ENCODE assay signal across 7 mouse cellular contexts in the genomic region with DNA sequence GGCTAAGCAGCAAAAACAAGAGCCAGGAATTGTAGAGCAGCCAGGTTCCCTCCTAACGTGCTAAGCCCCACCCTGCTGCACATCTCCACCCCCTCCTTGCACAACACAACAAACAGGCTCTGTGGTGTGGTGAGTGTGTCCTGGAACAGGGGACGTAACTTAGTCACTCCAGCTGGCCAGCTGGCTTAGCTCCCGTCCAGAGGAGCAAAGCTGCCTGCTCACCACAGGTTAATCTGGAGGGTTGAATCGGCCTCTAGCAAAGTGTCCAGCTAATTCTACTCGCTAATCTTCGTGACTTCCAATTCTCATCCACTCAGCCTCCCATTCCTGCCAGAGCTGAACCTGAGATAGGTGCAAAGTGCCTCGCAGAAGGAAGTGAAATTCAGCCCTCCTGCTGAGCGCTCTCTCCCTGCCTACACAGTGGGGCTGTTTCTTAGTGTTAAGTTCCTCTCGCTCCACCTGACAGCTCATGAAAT. TPM values are rescaled to one million over a fixed set of nuclear protein-coding genes. Genes with fewer than 3 reads are reported as not detected.
DNase-seq lines count a peak whose midpoint lies in the region; ATAC-seq and TF ChIP-seq lines count a peak whose summit lies in the region.

No protein-coding gene starts in this region.

- H3K9me3 ChIP-seq in lung, embryonic 14.5 days (ENCODE audit: low read depth, low read length): no peaks in the 10 kb centered on the region
- H3K9me3 ChIP-seq in stomach, embryonic 14.5 days (ENCODE audit: control insufficient read depth, low read depth, low read length): no peaks in the 10 kb centered on the region

- peak overlapping the region; percentile 83 for H3K4me3 ChIP-seq in lung, embryonic 14.5 days (ENCODE audit: low read depth, low read length)
- peak overlapping the region; percentile 91; the same call in 1 of the 2 replicates for H3K4me3 ChIP-seq in stomach, embryonic 14.5 days (ENCODE audit: low read depth, low read length)

- peaks cover 56% of the 10 kb centered on the region for H3K4me1 ChIP-seq in lung, embryonic 14.5 days (ENCODE audit: insufficient read depth)
- H3K4me1 ChIP-seq in stomach, embryonic 14.5 days (ENCODE audit: control insufficient read depth, insufficient read depth, low read length): peaks cover 52% of the 10 kb centered on the region

- H3K27ac ChIP-seq in lung, embryonic 14.5 days (ENCODE audit: low read depth): peak overlapping the region; percentile 31; the same call in 1 of the 2 replicates
- H3K27ac ChIP-seq in stomach, embryonic 14.5 days (ENCODE audit: low read length): peak overlapping the region; percentile 46; the same call in 1 of the 2 replicates

- peak; percentile 68 to 69 for DNase-seq in B cell, adult 2 months
- DNase-seq in NIH3T3 (ENCODE audit: low read depth): peak; percentile 91
- DNase-seq in gastrocnemius, postnatal 36 days: peak; percentile 36 to 49
- DNase-seq in kidney, adult 11 months: peak; percentile 69
- DNase-seq in lung, embryonic 14.5 days: peak; percentile 41

- ATAC-seq in lung, embryonic 14.5 days (ENCODE audit: insufficient read depth): no peak
- no peak for ATAC-seq in stomach, embryonic 14.5 days (ENCODE audit: insufficient number of reproducible peaks, insufficient read depth, low FRiP score, low read depth)
- ATAC-seq in frontal cortex, adult (ENCODE audit: low TSS enrichment): no peak

- peak overlapping the region; percentile 94 for H3K4me2 ChIP-seq in lung, embryonic 14.5 days
- peak overlapping the region; percentile 95; the same call in 1 of the 2 replicates for H3K4me2 ChIP-seq in stomach, embryonic 14.5 days (replicated peaks; ENCODE audit: low read depth, low read length)

- no peaks in the 10 kb centered on the region for H3K36me3 ChIP-seq in lung, embryonic 14.5 days (ENCODE audit: insufficient read depth)
- H3K36me3 ChIP-seq in stomach, embryonic 14.5 days (ENCODE audit: control insufficient read depth, insufficient read depth, low read length): no peaks in the 10 kb centered on the region

- intact Hi-C loops in gastrocnemius, postnatal 36 days (cut with DNase I): loop anchor here (5.0 kb wide), 2 partner anchors 35 to 60 kb away; no protein-coding TSS in a partner anchor

- TF ChIP-seq CTCF in lung, embryonic 14.5 days (IDR thresholded peaks at IDR 0.05; ENCODE audit: low read depth): no peak

- peak overlapping the region; percentile 1; the same call in 1 of the 2 replicates for H3K9ac ChIP-seq in lung, embryonic 14.5 days
- no peak overlapping the region for H3K9ac ChIP-seq in stomach, embryonic 14.5 days (replicated peaks; ENCODE audit: low read depth, low read length)

- 14% methylated on average over 9 of the region's 9 CpGs for WGBS in lung, embryonic 14.5 days
- WGBS in stomach, embryonic 14.5 days: 15% methylated on average over 9 of the region's 9 CpGs

- H3K27me3 ChIP-seq in lung, embryonic 14.5 days (ENCODE audit: insufficient read depth, low read length): no peaks in the 10 kb centered on the region
- H3K27me3 ChIP-seq in stomach, embryonic 14.5 days (ENCODE audit: control insufficient read depth, insufficient read depth, low read length): no peaks in the 10 kb centered on the region

RNA-seq across cellular contexts. Expression of a gene that starts 1.9 kb away (rescaled TPM):
- 1 to 10 TPM; 2.9 to 6.0 TPM for total RNA-seq in gastrocnemius, postnatal 36 days (2021)
- 5.0 and 7.1 TPM in 2 replicates for polyA plus RNA-seq in lung, embryonic 14.5 days (2014; fragmentation: Nextera tagmentation; extraction: Ambion mirVana)
- polyA plus RNA-seq in stomach, embryonic 14.5 days (2014; fragmentation: Nextera tagmentation; extraction: Ambion mirVana): 7.7 and 8.2 TPM in 2 replicates

RNA-seq across cellular contexts. Expression of a gene that starts 50.4 kb away (rescaled TPM):
- 1 to 10 TPM; 1.0 to 1.4 TPM for total RNA-seq in gastrocnemius, postnatal 36 days (2021)
- polyA plus RNA-seq in lung, embryonic 14.5 days (2014; fragmentation: Nextera tagmentation; extraction: Ambion mirVana): 125 and 133 TPM in 2 replicates
- 80.4 and 81.2 TPM in 2 replicates for polyA plus RNA-seq in stomach, embryonic 14.5 days (2014; fragmentation: Nextera tagmentation; extraction: Ambion mirVana)

Comparison
In these comparisons a context has a peak if more than half of its experiments do, and no peak if none do; other contexts are left out.
1. DNase-seq: peak in every context shown above with its lines; median percentile 91 in NIH3T3; 69 in kidney, adult 11 months; 68 in B cell, adult 2 months; 42 in gastrocnemius, postnatal 36 days; 41 in lung, embryonic 14.5 days.